Mouse (Mus musculus): Measurements from ENCODE around the gene Rusc2.

Gene Rusc2

DNA sequence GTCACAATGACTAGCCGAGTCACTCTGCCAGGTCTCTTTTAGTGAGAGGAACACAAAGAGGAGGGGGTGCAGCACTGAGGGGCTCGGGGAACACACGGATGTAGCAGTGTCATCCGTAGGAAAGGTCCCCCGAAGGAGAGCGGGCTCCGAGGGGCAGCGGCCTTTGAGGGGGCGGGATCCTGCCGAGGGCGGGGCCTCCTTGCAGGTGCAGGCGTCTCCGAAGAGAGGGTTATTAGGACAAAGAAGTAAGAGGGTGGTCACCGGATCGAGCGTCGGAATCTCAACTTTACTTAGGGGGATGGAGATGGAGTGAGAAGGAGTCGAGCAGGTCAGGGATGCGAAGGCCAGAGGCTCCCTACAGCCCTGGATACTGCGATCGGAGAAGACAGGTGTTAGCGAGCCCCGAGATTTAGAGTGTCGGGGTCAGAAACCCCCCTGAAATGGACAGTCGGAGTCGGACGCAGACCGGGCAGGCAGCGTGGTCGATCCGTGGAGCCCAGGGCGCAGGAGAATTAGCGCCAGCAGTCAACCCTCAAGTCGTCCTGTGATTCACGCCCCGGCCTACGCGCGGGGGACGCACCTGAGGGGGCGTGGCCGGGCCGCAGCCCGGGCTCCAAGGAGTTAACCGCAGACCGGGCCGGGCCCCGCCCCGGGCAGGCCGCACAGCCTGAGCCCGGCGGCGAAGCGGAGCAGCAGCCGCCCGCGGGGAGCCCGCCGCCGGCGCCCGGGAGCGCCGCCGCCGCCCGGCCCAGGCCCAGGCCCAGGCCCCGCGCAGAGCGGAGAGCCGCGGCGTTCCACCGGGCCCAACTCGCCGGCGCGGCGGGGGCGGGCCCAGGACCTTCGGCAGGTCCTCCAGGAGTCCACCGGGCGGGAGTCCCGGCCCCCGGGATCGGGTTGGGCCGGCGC is 60.9 kb downstream of the Rusc2 start:
- no peak for DNase-seq (ENCODE audit: low read depth)

DNA sequence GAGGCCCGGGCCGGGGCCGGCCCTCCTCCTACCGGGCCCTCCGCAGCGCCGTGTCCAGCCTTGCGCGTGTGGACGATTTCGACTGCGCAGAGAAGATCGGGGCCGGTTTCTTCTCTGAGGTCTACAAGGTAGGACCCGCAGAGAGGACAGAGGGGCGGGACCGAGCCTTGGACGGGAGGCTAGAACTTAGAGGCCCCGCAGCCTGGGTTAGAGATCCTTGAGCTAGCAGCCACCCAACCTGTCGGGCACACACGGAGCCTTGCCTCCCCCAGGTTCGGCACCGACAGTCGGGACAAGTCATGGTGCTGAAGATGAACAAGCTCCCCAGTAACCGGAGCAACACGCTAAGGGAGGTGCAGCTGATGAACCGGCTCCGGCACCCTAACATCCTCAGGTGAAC is 61.7 kb downstream of the Rusc2 start:
- no peak for DNase-seq (ENCODE audit: low read depth)

DNA sequence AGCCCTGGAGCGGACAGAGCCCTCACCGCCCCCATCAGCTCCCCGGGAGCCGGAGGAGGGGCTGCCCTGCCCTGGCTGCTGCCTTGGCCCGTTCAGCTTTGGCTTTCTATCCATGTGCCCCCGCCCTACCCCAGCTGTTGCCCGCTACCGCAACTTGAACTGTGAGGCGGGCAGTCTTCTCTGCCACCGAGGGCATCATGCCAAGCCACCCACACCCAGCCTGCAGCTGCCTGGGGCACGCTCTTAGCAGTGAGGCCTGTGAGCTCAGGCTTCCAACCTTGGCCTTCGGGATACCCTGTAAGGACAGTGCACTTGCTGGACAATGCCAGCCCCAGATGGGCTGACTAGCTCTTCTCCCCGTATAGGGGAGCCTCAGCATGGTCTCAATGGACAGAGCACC is 65.5 kb downstream of the Rusc2 start:
- DNase-seq (ENCODE audit: low read depth): no peak

DNA sequence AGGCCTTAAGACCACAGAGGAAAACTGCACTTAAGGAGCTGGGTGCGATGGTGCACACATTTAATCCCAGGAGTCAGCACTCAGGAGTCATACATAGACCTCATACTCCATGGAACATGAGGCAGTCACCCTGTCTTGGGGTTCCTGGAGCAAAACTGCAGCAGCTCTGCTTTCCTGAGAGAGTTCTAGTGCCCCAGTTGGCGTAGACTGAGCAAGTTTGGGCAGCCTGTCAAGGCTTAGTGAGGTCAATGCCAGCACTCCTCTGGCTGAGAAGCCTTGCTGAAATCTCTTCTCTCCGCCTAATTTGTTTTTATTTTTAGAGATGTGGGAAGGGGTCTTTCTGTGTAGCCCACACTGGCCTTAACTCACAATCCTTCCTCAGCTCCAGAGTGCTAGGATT is 66.8 kb downstream of the Rusc2 start:
- DNase-seq (ENCODE audit: low read depth): no peak

DNA sequence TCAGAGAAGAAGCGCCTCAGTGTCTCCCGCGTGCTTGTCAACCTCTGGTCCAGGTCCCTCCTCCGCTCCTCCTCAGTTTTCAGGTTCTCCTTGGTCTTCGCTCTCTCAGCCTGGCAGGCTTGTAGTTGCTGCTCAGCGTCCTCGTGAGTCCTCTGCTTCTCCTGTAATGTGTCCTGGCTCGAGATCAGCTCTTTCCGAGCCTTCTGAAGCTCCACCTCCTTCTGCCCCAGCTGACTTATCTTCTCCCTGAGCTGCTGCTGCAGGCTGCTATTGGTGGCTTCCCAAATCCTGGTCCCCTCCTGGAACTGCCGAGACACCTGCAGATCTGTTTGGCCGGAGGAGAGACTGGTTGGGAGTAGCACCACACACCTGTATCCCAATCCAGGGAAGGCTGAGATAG is 70.5 kb downstream of the Rusc2 start:
- DNase-seq (ENCODE audit: low read depth): no peak

DNA sequence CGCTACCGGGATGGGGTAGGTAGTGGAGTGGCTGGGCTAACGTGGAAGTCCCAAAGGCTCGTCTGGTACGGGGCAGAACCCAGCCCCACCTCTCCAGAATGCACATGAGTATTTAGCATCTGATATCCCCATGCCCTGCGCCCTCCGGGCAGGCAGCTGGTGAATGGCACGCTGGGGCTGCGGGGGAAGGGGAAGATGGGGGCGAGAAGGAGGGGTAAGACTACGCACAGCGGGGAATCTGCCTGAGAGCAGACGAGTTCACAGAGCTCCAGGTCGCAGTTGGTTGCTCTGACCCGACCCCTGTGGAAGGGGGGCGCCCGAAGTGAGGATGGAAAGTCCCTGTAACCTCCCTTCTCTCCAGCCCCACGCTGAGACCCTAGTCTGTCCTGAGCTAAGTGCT is 71.6 kb downstream of the Rusc2 start:
- DNase-seq (ENCODE audit: low read depth): no peak

DNA sequence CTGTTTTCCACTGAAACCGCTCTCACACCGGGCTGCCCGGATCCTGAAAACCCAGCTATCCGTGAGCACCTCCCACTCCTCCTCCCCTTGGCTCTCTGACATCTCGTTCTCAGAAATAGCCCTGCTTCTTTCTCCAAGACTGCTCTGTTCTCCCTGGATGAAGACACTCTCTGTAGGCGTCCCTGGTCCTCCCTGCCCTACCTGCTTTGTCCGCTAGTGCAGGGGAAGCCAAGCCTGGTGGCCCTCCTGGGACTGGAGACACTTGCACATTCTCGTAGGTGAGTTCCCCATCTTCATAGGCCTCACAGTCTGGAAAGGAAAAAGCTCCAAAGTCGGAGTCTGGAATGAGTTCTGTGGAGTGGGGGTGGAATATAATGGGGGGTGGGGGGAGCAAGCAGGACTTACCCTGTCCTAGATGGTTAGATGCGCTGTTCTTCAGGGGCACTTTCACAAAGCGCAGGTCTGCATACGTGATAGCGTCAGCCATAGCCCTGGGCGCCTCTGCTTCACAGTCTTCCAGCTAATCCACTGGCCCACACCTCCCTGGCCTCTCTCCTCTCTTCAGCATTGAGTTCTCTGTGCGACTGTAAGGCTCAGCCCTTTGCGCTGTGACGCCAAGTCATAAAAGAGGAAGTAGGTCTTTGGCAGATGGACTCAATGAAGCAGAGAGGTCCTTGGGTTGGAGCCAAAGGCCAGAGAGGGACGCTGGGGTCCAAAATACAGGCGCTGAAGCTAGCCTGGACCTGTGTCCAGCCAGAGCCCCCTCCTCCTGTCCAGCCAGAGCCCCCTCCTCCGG is 72.5 kb downstream of the Rusc2 start, which contains the start of gene Cd72:
Gene Cd72, minus strand, starts transcription at position 588 of the 796 bp plus-strand sequence.
- DNase-seq (ENCODE audit: low read depth): no peak

DNA sequence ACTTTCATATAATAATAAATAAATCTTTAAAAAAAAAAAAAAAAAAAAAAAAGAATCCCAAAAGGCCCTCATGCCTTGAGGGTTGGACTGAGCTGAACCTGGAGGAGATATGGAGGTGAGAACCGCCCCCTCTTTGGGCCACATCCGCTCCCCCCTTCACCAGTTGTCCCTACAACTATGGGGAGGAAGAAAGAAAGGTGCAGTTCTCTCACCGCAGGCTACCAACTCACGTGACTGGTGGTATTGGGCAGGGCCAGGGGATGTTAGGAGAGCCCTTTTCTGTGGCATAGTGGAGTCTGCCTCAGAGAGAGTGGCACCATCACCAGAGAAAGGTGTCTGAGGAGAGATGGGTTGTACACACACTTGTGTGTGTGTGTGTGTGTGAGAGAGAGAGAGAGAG is 74.7 kb downstream of the Rusc2 start:
- no peak for DNase-seq (ENCODE audit: low read depth)

DNA sequence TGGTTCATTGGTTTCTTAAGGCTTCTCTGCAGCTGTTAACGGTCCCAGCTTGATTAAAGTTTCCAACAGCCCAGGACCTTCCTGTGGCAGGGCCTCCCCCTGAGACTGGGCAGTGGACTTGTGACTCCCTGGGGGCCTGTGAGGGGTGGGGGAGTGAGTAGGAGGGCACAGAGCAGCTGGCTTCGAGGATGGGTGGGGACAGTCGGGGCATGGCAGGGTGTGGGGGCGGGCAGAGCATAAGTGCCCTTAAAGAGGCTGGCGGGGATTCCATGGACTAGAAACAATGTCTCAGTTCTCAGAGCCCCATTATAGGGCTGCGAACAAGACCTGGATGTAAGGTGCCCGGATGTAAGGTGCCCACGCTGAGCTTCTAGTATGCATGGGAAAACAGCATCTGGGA is 75.3 kb downstream of the Rusc2 start:
- DNase-seq (ENCODE audit: low read depth): no peak

DNA sequence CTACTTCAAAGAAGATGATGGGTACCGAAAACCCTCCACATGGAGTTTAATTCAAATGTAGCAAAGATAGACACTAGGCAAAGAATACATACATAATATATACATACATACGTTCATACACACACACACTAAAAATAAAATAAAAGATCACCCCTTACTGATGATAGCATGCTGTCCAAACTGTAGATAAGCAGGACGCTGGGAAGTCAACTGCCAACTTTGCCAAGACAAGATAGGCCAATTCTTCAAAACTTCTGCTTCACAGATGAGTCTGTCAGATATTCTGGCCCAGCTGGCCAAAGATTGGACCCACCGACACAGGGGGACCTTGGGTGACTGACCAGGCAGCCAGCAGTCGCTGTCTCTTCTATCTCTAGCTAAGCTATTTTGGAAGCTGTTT is 81.3 kb downstream of the Rusc2 start:
- DNase-seq (ENCODE audit: low read depth): no peak

DNA sequence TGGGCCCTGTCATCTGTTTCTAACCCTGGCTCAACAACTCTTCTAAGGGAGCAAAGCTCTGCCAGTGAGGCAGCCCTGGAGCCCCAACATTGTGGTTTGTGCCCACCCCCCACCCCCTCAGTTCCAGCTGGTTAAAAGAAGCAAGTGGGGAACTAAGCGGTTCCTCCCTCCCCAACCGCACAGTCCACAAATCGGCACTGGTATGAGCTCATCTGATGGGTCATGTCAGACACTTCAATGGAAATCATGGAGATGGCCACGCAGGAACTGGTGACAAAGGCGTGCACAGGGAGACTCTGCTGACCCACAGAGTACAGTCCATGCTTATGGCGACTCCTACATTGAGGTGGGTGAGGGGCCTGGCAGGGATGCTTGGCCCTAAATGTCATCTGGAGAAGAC is 84.2 kb downstream of the Rusc2 start:
- DNase-seq (ENCODE audit: low read depth): no peak

DNA sequence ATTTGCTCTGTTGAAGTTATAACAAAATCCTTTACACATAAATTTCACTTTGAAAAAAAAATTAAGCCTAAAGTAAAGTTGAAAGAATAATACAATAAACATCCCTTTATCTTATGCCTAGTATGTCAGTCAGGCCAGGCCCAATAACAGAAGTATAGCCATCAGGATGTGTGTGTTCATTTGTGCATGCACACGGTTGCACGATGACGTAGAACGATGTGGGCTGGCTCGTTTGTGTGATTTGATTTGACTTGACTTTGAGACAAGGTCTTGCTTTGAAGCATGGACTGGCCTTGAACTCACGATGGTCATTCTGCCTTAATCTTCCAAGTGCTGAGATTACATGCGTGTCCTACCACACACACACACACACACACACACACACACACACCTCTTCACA is 85.1 kb downstream of the Rusc2 start:
- no peak for DNase-seq (ENCODE audit: low read depth)

DNA sequence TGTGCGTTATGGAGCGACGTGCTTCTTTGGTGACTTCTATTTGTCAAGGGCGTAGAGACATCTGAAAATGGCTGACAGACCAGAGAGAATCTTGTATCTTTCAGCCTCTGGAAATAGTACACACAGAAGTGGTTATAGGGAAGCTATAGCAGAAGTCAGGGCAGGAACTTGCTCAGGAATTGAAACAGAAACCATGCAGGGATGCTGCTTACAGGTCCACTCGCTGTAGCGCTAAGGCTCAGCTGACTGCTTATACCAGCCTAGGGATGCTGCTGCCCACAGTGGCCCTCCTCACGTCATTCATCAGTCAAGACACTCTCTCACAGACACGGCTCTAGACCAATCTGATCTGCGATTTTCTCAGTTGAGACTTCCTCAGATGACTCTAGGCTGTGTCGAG is 88.5 kb downstream of the Rusc2 start:
- DNase-seq (ENCODE audit: low read depth): no peak

DNA sequence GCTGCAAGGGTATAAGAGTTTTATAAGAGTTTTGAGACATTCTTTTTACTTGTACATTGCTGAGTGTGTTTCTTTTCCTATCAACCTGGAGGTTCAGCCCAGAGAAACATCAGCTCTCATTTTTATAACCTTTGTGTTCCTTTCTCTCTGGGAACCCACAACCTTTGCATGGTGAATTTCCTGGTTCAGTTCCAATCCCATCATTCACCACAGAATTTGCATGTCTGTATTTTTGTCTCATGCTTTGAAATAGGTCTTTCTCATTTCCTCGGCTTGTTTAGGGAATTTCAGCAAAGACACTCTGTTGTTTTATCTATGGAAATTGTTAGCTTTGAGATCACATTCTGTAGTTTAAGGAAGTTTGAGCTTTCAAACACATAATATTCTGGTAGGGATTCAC is 91.9 kb downstream of the Rusc2 start:
- no peak for DNase-seq (ENCODE audit: low read depth)

DNA sequence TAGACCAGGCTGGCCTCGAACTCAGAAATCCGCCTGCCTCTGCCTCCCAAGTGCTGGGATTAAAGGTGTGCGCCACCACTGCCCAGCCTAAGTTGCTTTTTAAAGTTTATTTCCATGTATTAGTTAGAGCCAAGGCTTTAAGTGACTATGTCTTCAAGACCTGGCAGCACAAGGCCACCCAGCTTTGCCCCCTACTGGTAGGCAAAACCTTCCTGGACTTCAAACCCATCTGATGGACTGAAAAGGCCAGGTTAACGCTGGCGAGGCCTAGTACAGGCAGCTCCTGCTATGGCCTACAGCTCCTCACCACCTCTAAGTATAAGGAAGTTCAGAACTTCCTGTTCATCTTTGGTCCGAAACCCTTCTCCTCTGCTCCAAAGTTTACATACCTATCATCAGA is 94.8 kb downstream of the Rusc2 start:
- no peak for DNase-seq (ENCODE audit: low read depth)
